Mouse (Mus musculus) bone marrow macrophage, adult 2 months (primary cell): Measurements from ENCODE around the gene Rnps1.

ENCODE experiments used
- CTCF ChIP-seq: IDR thresholded peaks from 2 replicates; pipeline ENCODE4 v1.5.1; 2012; ENCODE audit warnings: low read depth, mild to moderate bottlenecking, low read length, moderate library complexity
- POLR2A ChIP-seq: IDR thresholded peaks from 2 replicates; pipeline ENCODE4 v1.6.1; 2012; ENCODE audit warnings: mild to moderate bottlenecking, low read depth, low read length, borderline replicate concordance

- TF ChIP-seq POLR2A, result no peak
- TF ChIP-seq CTCF, result no peak
Measured at GRCm38 (mm10) chr17:24473612-24474275, 59.4 kb downstream of the Rnps1 start, which contains the start of gene Bricd5.
